ENCODE assay signal across 9 mouse cellular contexts in genomic region chr5:24995576-24996100, GRCm38 (mm10).
DNase-seq lines count a peak whose midpoint lies in the region; ATAC-seq and TF ChIP-seq lines count a peak whose summit lies in the region.
"Had no signal": no experiment of that assay in that cellular context is flagged by ENCODE, and none has a peak within 500 bp of the region (broad histone marks: within the 10 kb centered on the region; RNA-seq: fewer than 3 reads in every experiment).

No protein-coding gene starts in this region.

- H3K27ac ChIP-seq in midbrain, embryonic 13.5 days, result no peak overlapping the region
- no peak overlapping the region for H3K27ac ChIP-seq in midbrain, embryonic 10.5 days (replicated peaks)
- H3K27ac ChIP-seq in thymus, adult 2 months (ENCODE audit: control insufficient read depth, insufficient read depth, low read length), result no peak overlapping the region
- H3K27ac ChIP-seq: liver, embryonic 15.5 days had no signal

- DNase-seq in midbrain, embryonic 10.5 days (ENCODE audit: low spot score), result no peak
- peak; percentile 81 to 88 for DNase-seq in heart, adult 18-20 months
- peak; percentile 62 for DNase-seq in kidney, adult 18-20 months
- DNase-seq in lung, adult 2 months, result peak; percentile 52
- DNase-seq in right cerebral cortex, postnatal 25 days, result peak; percentile 55
- no peak for DNase-seq in thymus, adult 2 months

- H3K4me3 ChIP-seq in midbrain, embryonic 13.5 days (replicated peaks), result no peak overlapping the region
- H3K4me3 ChIP-seq in midbrain, embryonic 10.5 days, result no peak overlapping the region
- H3K4me3 ChIP-seq in lung, adult 2 months (replicated peaks; ENCODE audit: extremely low read depth, low read depth, low read length), result peak overlapping the region; percentile 0
- H3K4me3 ChIP-seq in thymus, adult 2 months (ENCODE audit: control insufficient read depth, insufficient read depth, low read length), result no peak overlapping the region
- H3K4me3 ChIP-seq: liver, embryonic 15.5 days had no signal

- H3K9me3 ChIP-seq in midbrain, embryonic 13.5 days, result no peaks in the 10 kb centered on the region
- no peaks in the 10 kb centered on the region for H3K9me3 ChIP-seq in midbrain, embryonic 10.5 days (replicated peaks)
- H3K9me3 ChIP-seq: liver, embryonic 15.5 days had no signal

- no peak overlapping the region for H3K9ac ChIP-seq in midbrain, embryonic 13.5 days (replicated peaks)
- H3K9ac ChIP-seq: liver, embryonic 15.5 days had no signal

- TF ChIP-seq POLR2A in lung, adult 2 months (IDR thresholded peaks at IDR 0.05; ENCODE audit: borderline replicate concordance, extremely low read depth, low read depth, low read length), result no peak
- TF ChIP-seq POLR2A in thymus, adult 2 months (IDR thresholded peaks at IDR 0.05; ENCODE audit: control insufficient read depth, extremely low read depth, insufficient read depth, low read length, poor library complexity), result no peak

- no peak overlapping the region for H3K4me2 ChIP-seq in midbrain, embryonic 13.5 days (replicated peaks)
- H3K4me2 ChIP-seq: liver, embryonic 15.5 days had no signal

- peak; percentile 36; the same call in 1 of the 2 replicates for ATAC-seq in midbrain, embryonic 13.5 days
- peak; percentile 63 for ATAC-seq in common myeloid progenitor, adult 5-6 weeks (replicated peaks; ENCODE audit: low read depth, poor library complexity, severe bottlenecking)

- H3K27me3 ChIP-seq in midbrain, embryonic 13.5 days, result no peaks in the 10 kb centered on the region
- no peaks in the 10 kb centered on the region for H3K27me3 ChIP-seq in midbrain, embryonic 10.5 days (ENCODE audit: low read depth, poor library complexity, severe bottlenecking)
- H3K27me3 ChIP-seq in thymus, adult 2 months (ENCODE audit: control insufficient read depth, insufficient read depth, low read length), result peaks cover 3% of the 10 kb centered on the region; the same call in 1 of the 2 replicates
- H3K27me3 ChIP-seq: liver, embryonic 15.5 days had no signal

- WGBS in midbrain, embryonic 13.5 days, result 71% methylated on average over 13 of the region's 13 CpGs
- 76% methylated on average over 13 of the region's 13 CpGs for WGBS in midbrain, embryonic 10.5 days
- 5% methylated on average over 13 of the region's 13 CpGs for WGBS in lung, adult 2 months
- WGBS in thymus, adult 2 months, result 11% methylated on average over 13 of the region's 13 CpGs

- TF ChIP-seq CTCF in lung, adult 2 months (IDR thresholded peaks at IDR 0.05; ENCODE audit: insufficient read depth, low read length), result no peak
- TF ChIP-seq CTCF in thymus, adult 2 months (IDR thresholded peaks at IDR 0.05; ENCODE audit: borderline replicate concordance, control insufficient read depth, extremely low read depth, insufficient read depth, low read length, poor library complexity), result no peak

- H3K4me1 ChIP-seq in midbrain, embryonic 13.5 days (replicated peaks), result no peaks in the 10 kb centered on the region
- H3K4me1 ChIP-seq in midbrain, embryonic 10.5 days, result peaks cover 13% of the 10 kb centered on the region
- H3K4me1 ChIP-seq in lung, adult 2 months (ENCODE audit: control insufficient read depth, insufficient read depth, low read length), result peaks cover 5% of the 10 kb centered on the region; the same call in 1 of the 2 replicates
- H3K4me1 ChIP-seq in thymus, adult 2 months (replicated peaks; ENCODE audit: control insufficient read depth, insufficient read depth, low read length), result peaks cover 31% of the 10 kb centered on the region

- H3K36me3 ChIP-seq in midbrain, embryonic 13.5 days, result no peaks in the 10 kb centered on the region
- H3K36me3 ChIP-seq in midbrain, embryonic 10.5 days, result no peaks in the 10 kb centered on the region
- no peaks in the 10 kb centered on the region for H3K36me3 ChIP-seq in thymus, adult 2 months (ENCODE audit: control insufficient read depth, insufficient read depth, low read length)
- H3K36me3 ChIP-seq: liver, embryonic 15.5 days had no signal

Comparison
In these comparisons a context has a peak if more than half of its experiments do, and no peak if none do; other contexts are left out.
1. DNase-seq: peak in heart, adult 18-20 months (2 of 2), kidney, adult 18-20 months (single experiment), lung, adult 2 months (single experiment) and right cerebral cortex, postnatal 25 days (single experiment); none in midbrain, embryonic 10.5 days (single experiment) and thymus, adult 2 months (single experiment).